Mouse (Mus musculus): Measurements from ENCODE around the gene Dusp28. TPM values are rescaled to one million over a fixed set of nuclear protein-coding genes. Genes with fewer than 3 reads are reported as not detected.
A peak's percentile ranks its signal among the peaks of the same experiment; 100 is the strongest.

Gene Dusp28
- 12.7 and 23.3 TPM in 2 replicates for polyA plus RNA-seq (2012; rRNA removed)

DNA sequence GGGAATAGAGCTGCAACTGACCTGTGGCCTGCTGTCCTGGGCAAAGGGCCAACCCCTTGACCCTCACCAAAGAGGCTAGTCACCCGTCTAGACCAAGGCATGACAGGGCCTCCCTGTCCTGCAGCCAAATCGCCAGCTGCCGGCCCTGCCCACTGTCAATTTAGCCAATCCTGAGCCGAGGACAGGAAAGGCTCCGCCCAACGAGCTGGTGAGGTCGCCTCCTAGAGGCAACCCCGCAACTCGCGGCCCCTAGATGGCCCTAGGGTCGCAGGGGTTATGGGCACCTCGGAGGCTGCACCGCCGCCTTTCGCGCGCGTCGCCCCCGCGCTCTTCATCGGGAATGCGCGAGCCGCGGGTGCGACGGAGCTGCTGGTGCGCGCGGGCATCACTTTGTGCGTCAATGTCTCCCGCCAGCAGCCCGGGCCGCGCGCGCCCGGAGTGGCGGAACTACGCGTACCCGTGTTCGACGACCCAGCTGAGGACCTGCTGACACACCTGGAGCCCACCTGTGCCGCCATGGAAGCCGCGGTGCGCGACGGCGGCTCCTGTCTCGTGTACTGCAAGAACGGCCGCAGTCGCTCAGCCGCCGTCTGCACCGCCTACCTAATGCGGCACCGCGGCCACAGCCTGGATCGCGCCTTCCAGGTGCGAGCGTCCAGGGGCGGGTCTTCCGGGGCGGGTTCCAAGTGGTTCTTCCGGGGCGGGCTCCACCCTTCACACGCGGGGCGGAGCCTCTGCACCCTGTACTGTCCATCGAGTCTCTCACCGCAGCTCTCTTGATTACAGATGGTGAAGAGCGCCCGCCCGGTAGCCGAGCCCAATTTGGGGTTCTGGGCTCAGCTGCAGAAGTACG lies at the start of gene Dusp28:
TSS of gene Dusp28 (plus strand) at position 203 of the 853 bp plus-strand sequence.
- Histone ChIP-seq H3K4me3 (ENCODE audit: extremely low read depth, insufficient read depth, insufficient read length) (peak within 1 kb of the TSS; percentile 95), H3K27me3 (ENCODE audit: control insufficient read depth, insufficient read depth, low read length) (no peaks in the 10 kb centered on the region), H3K4me1 (ENCODE audit: control insufficient read depth, insufficient read depth, insufficient read length) (peaks cover 17% of the 10 kb centered on the region), H3K27ac (ENCODE audit: insufficient read depth, low read length) (peak within 1 kb of the TSS; percentile 96), H3K36me3 (ENCODE audit: control insufficient read depth, insufficient read depth, low read length) (no peaks in the 10 kb centered on the region)
- peak; percentile 74 to 83 for DNase-seq (ENCODE audit: low read depth in 1 of 2, low spot score in 2 of 2)
- under 1% methylated on average over 78 of the region's 81 CpGs for WGBS
- TF ChIP-seq POLR2A (IDR thresholded peaks at IDR 0.05; ENCODE audit: low read depth, low read length) (peak; percentile 81), CTCF (IDR thresholded peaks at IDR 0.05; ENCODE audit: extremely low read depth, insufficient read depth, insufficient read length, insufficient replicate concordance) (peak; percentile 50; the same call in 1 of the 2 replicates)

DNA sequence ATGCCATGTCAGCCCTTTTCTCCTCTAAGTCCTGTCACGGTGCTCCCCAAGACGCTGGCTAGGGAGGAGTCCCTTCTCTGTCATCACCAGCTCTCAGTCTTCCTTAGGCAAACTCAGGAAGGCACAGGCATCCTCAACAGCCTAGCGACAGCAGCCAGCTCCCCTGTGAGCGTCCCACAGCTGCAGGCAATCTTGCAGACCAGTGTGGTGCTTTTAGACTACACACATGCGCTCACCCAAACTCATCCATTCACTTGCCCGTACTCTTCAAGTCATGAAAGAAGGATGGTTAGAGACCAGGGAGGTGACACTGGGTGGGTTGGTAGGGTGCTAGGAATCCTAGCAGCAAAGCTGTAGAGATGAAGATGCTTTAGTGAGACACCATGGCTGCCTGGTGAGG lies 45.3 kb upstream of the Dusp28 start:
- no peaks in the 10 kb centered on the region for H3K4me1 ChIP-seq (ENCODE audit: control insufficient read depth, insufficient read depth, insufficient read length)
- TF ChIP-seq POLR2A (IDR thresholded peaks at IDR 0.05; ENCODE audit: low read depth, low read length): no peak
- no peak for TF ChIP-seq CTCF (IDR thresholded peaks at IDR 0.05; ENCODE audit: extremely low read depth, insufficient read depth, insufficient read length, insufficient replicate concordance)
- no peak overlapping the region for H3K4me3 ChIP-seq (ENCODE audit: extremely low read depth, insufficient read depth, insufficient read length)
- WGBS: 77% methylated on average over 6 of the region's 6 CpGs
- DNase-seq (ENCODE audit: low read depth in 1 of 2, low spot score in 2 of 2): no peak
- H3K27ac ChIP-seq (ENCODE audit: insufficient read depth, low read length): no peak overlapping the region
- no peaks in the 10 kb centered on the region for H3K36me3 ChIP-seq (ENCODE audit: control insufficient read depth, insufficient read depth, low read length)
- no peaks in the 10 kb centered on the region for H3K27me3 ChIP-seq (ENCODE audit: control insufficient read depth, insufficient read depth, low read length)

DNA sequence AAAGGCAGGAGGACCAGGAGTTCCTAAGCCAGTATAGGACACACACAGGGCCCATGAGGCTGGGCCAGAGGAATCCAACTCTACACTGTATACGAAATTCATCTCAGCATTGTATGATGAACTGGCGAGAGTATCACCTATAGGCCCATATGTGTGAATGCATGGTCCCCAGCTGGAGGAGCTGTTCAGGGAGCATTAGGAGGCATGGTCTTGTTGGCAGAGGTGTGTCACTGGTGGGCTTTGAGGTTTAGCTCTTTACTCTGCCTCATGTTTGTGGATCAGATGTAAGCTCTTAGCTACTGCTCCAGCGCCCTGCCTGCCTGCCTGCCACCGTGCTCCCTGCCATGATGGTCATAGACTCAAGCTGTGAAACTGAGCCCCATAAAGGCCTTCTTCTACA lies 43.5 kb upstream of the Dusp28 start:
- H3K36me3 ChIP-seq (ENCODE audit: control insufficient read depth, insufficient read depth, low read length): no peaks in the 10 kb centered on the region
- TF ChIP-seq CTCF (IDR thresholded peaks at IDR 0.05; ENCODE audit: extremely low read depth, insufficient read depth, insufficient read length, insufficient replicate concordance): no peak
- no peak for TF ChIP-seq POLR2A (IDR thresholded peaks at IDR 0.05; ENCODE audit: low read depth, low read length)
- no peaks in the 10 kb centered on the region for H3K27me3 ChIP-seq (ENCODE audit: control insufficient read depth, insufficient read depth, low read length)
- no peak for DNase-seq (ENCODE audit: low read depth in 1 of 2, low spot score in 2 of 2)
- H3K4me3 ChIP-seq (ENCODE audit: extremely low read depth, insufficient read depth, insufficient read length): no peak overlapping the region
- H3K27ac ChIP-seq (ENCODE audit: insufficient read depth, low read length): no peak overlapping the region
- H3K4me1 ChIP-seq (ENCODE audit: control insufficient read depth, insufficient read depth, insufficient read length): no peaks in the 10 kb centered on the region
- 88% methylated on average over 4 of the region's 4 CpGs for WGBS

DNA sequence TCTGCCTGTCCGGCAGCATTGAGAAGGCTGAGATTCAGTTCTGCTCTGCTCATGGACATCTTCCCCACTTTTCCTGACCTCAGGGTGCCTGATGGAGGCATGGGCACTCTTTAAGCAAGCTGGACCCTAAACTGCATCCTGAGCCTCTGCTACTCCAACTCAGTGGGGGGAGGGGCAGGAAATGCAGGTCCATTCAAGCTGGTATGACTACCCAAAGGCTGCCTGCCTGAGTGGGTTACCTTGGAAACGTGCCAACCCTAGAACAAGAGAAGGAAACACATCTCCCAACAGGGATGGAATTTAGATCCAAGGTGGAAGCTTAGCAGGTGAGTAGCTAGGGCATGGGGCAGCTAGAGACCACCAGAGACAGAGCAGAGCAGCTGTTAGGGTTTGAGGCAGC lies 40.6 kb upstream of the Dusp28 start:
- Histone ChIP-seq H3K36me3 (ENCODE audit: control insufficient read depth, insufficient read depth, low read length) (no peaks in the 10 kb centered on the region), H3K27ac (ENCODE audit: insufficient read depth, low read length) (no peak overlapping the region), H3K4me1 (ENCODE audit: control insufficient read depth, insufficient read depth, insufficient read length) (no peaks in the 10 kb centered on the region), H3K27me3 (ENCODE audit: control insufficient read depth, insufficient read depth, low read length) (no peaks in the 10 kb centered on the region), H3K4me3 (ENCODE audit: extremely low read depth, insufficient read depth, insufficient read length) (no peak overlapping the region)
- no peak for DNase-seq (ENCODE audit: low read depth in 1 of 2, low spot score in 2 of 2)
- WGBS: 64% methylated on average over 2 of the region's 2 CpGs
- TF ChIP-seq POLR2A (IDR thresholded peaks at IDR 0.05; ENCODE audit: low read depth, low read length): no peak
- TF ChIP-seq CTCF (IDR thresholded peaks at IDR 0.05; ENCODE audit: extremely low read depth, insufficient read depth, insufficient read length, insufficient replicate concordance): no peak

DNA sequence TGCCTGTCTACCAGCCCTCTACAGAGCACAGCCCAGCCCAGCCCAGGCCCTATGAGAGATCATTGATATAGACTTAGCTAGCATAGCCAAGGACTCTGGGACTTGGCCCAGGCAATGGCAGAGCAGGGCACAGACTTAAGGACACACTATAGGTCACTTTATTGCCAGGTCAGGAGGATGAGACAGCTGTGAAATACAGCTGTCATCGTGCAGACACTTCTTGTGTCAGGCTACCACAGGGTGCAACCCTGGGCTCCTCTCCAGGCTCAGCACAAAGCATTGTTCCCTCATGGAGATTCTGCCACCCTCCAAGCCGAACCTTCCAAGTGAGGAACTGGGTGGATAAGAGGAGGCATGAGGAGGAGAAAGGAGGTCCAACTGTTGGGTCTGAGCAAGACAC lies 36.8 kb upstream of the Dusp28 start:
- no peaks in the 10 kb centered on the region for H3K27me3 ChIP-seq (ENCODE audit: control insufficient read depth, insufficient read depth, low read length)
- H3K4me3 ChIP-seq (ENCODE audit: extremely low read depth, insufficient read depth, insufficient read length): no peak overlapping the region
- TF ChIP-seq CTCF (IDR thresholded peaks at IDR 0.05; ENCODE audit: extremely low read depth, insufficient read depth, insufficient read length, insufficient replicate concordance) (no peak), POLR2A (IDR thresholded peaks at IDR 0.05; ENCODE audit: low read depth, low read length) (no peak)
- DNase-seq (ENCODE audit: low read depth in 1 of 2, low spot score in 2 of 2): no peak
- H3K27ac ChIP-seq (ENCODE audit: insufficient read depth, low read length): no peak overlapping the region
- no peaks in the 10 kb centered on the region for H3K36me3 ChIP-seq (ENCODE audit: control insufficient read depth, insufficient read depth, low read length)
- 79% methylated on average over 2 of the region's 2 CpGs for WGBS
- no peaks in the 10 kb centered on the region for H3K4me1 ChIP-seq (ENCODE audit: control insufficient read depth, insufficient read depth, insufficient read length)

- Histone ChIP-seq H3K36me3 (ENCODE audit: control insufficient read depth, insufficient read depth, low read length) (no peaks in the 10 kb centered on the region), H3K27ac (ENCODE audit: insufficient read depth, low read length) (no peak overlapping the region), H3K27me3 (ENCODE audit: control insufficient read depth, insufficient read depth, low read length) (no peaks in the 10 kb centered on the region), H3K4me3 (ENCODE audit: extremely low read depth, insufficient read depth, insufficient read length) (no peak overlapping the region), H3K4me1 (ENCODE audit: control insufficient read depth, insufficient read depth, insufficient read length) (no peaks in the 10 kb centered on the region)
- DNase-seq (ENCODE audit: low read depth in 1 of 2, low spot score in 2 of 2): no peak
- TF ChIP-seq POLR2A (IDR thresholded peaks at IDR 0.05; ENCODE audit: low read depth, low read length) (no peak), CTCF (IDR thresholded peaks at IDR 0.05; ENCODE audit: extremely low read depth, insufficient read depth, insufficient read length, insufficient replicate concordance) (no peak)
- WGBS: 88% methylated on average over 7 of the region's 7 CpGs
These were observed 34.1 kb upstream of the Dusp28 start for GRCm38 (mm10) chr1:92872666-92873065.

DNA sequence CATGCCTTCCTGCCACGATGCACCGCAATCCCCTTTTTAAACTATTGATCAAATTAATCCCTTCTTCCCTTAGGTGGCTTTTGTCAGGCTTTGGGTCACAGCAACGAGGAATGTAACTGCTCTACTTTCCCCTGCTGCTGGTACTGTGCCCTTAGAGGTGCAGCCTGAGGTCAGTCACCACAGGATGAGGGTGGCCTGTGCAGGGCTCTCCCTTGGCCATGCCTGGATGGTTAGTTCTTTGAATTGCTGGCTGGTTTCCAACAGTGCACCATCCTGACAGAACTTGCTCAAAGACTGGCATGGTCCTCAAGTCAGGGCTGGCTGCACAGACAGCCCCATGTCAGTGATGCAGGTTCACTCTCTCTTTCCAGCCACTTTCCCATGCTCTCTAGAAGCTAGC lies 32.8 kb upstream of the Dusp28 start:
- H3K36me3 ChIP-seq (ENCODE audit: control insufficient read depth, insufficient read depth, low read length): no peaks in the 10 kb centered on the region
- no peaks in the 10 kb centered on the region for H3K27me3 ChIP-seq (ENCODE audit: control insufficient read depth, insufficient read depth, low read length)
- no peaks in the 10 kb centered on the region for H3K4me1 ChIP-seq (ENCODE audit: control insufficient read depth, insufficient read depth, insufficient read length)
- H3K27ac ChIP-seq (ENCODE audit: insufficient read depth, low read length): no peak overlapping the region
- no peak for DNase-seq (ENCODE audit: low read depth in 1 of 2, low spot score in 2 of 2)
- H3K4me3 ChIP-seq (ENCODE audit: extremely low read depth, insufficient read depth, insufficient read length): no peak overlapping the region
- TF ChIP-seq CTCF (IDR thresholded peaks at IDR 0.05; ENCODE audit: extremely low read depth, insufficient read depth, insufficient read length, insufficient replicate concordance) (no peak), POLR2A (IDR thresholded peaks at IDR 0.05; ENCODE audit: low read depth, low read length) (no peak)
- whole genome bisulfite sequencing: 82% methylated on average over 3 of the region's 3 CpGs
